Mouse (Mus musculus): Measurements from ENCODE around the gene Olfr576. TPM values are rescaled to one million over a fixed set of nuclear protein-coding genes. Genes with fewer than 3 reads are reported as not detected.

Gene Olfr576
- not detected in 2 replicates for polyA plus RNA-seq (2015; fragmentation: Nextera tagmentation; extraction: Ambion mirVana)

DNA sequence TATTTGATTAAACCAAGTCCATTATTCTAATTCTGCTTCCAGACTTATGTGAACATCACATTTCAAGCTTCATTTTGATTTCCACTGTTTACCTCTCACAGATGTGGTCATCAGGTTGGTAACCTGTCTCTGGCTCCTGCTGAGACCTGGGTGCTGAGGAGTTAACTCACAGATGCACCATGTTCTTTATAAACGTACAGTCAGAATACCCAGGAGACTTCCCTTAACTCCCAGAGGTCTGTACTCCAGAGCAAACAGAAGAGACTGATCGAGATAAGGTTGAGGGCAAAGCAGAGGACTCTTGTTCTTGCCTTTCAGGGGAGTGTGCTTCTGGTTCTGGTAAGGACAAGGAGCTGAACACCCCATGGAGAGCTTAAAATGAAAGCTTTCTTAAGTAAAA lies at the start of gene Olfr576:
Gene Olfr576 (plus strand): TSS at position 301 of the 400 bp plus-strand sequence.

DNA sequence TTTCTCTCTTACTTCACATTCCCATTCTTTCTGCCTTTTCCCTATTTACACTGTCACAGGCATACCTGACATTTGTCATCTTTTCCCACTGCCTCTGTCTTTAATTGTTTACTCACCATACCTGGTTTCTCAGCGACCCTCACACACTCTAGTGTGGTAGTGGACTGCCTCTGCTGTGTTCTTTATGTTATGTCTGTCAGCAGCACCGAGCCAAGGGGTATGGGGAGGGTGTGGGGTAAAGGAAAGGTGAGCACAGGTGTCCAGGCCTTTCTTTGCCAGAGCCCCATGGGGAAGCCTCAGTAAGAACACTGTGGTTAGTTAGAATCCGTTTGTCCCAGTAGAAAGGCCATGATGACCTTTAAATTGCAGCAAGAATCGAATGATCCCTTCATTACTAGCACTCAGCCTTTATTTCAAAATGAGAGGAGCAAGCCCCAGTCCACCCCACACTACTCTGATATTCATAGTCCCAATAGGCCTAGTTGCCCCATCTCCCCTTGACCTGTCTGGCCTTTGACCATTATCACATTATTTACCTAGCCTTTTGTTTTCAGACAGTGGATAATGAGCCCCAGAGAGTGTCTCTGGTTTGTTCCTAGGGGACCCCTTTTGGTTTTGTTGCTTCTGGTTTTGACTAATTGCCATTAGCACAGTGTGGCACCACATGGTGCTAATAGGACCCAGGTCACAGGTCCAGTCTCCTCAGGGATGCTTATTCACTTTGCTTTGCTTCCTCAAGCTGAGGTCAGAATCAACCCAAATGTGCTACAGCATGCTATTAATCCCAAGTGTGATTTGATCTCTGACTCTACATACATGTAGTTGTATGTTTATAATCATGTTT lies 45.2 kb upstream of the Olfr576 start, which contains the start of gene Olfr571:
Gene Olfr571 (minus strand): TSS at position 505 of the 844 bp plus-strand sequence.

DNA sequence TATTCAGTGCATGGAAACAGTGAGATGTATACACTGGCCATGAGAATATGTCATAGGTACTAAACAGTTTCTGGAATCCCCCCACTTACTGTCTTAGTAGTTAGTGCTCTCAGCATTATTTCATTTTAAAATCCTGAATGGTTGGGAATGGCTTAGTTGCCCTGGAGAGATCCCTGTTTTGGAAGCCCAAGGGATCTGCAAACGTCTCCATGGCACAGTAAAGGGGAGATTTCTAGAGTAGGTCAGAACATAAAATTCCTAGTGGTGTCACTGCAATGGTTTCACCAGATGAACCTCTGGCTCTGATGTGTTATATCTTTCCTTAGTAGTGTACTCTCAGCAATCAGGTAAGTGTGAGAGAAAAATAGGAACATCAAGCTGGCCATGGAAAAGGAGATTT lies 38.4 kb upstream of the Olfr576 start, which contains the start of gene Olfr572:
Gene Olfr572 (plus strand): TSS at position 301 of the 400 bp plus-strand sequence.

DNA sequence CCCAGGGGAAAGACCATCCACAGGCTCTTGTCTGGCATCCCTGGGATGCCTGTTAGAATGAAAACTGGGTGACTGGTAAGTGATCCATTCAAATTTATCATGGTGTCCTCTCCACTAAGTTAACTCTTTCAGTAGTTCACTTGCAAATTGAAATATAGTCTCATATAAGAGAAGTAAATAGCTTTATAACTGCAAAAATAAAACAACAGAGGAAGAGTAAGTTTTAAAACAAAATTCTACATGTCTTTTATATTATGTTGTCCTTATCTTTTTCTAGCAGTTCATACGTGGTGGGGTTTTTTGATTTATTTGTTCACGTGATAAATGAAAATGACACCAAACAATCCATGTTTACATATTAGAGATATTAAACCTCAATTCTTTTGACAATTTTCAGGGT lies 20.0 kb upstream of the Olfr576 start, which contains the start of gene Olfr573-ps1:
Gene Olfr573-ps1 (minus strand): TSS at position 101 of the 400 bp plus-strand sequence.

DNA sequence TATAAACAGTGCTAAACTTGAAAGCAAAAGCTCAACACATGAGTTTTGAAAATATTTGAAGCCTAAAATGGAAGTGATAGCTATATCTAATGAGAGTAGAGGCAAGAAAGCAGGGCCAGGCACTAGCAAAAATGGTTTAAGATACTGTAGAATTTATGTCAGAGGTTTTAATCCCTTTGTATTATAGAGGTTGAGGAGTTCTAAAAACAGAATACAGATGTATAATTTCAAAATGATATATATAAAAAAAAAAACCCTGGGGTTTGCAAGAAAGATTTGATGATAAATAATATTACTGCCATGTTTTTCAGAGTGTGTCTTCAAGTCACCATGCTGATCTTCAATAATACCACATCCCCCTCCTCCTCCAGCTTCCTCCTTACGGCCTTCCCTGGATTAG lies 14.3 kb upstream of the Olfr576 start, which contains the start of gene Olfr574:
Gene Olfr574 (plus strand): TSS at position 301 of the 400 bp plus-strand sequence.

DNA sequence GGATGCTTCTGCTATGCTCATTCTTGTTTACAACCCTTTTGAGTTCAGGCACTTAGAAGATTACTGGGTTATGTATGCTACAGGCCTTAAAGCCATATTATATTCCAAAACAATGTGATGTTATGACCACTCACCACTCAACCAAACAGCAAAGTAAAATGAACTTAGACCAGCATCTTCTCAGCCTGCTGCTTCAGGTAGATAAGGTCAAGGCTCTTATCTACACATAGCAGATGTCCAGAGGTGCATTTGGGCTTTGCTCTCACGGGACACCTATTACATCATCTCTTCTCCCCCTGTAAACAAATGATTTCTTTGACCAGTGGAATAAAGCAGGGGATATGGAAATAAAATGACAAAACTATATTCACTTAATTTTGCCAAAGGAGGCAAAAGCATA lies 3.9 kb upstream of the Olfr576 start, which contains the start of gene Olfr575:
Gene Olfr575 (minus strand): TSS at position 183 of the 400 bp plus-strand sequence.

DNA sequence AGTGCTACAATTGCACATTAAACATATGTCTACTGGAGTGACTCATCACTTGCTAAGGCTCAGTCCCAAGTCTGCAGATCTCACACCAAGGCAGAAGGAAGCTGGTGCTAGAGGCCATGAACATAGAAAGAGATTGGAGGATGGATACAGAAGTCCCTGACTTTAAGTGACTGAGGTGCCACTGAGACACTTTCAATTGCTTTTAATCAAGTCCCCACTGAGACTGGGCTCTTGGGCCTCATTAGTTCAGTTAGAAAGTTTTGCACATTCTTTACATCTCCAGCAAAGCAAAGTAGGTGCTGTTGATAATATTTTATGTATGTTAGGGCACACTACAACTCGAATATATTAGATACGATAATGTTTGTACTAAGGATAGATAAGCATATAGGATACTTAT lies 13.4 kb downstream of the Olfr576 start, which contains the start of gene Olfr577:
Gene Olfr577 (minus strand): TSS at position 101 of the 400 bp plus-strand sequence.

DNA sequence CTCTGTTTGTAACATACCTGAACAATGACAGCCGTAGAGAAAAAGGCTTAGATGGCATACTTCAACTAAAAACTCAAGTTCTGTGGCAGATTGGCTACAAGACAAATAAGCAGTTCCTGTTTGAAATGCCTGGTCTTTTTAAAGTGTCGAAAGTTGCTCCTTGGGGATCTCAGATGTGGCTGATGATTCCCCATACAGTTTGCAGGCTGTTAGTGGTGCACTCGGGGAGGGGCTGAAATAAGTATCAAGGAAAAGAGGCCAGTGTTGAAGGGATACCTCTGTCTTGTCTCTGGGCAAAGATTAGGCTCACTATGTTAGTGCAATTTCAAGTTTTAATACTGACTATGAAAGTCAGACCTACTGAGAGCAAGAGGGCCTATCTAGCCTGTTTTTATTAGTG lies 26.8 kb downstream of the Olfr576 start, which contains the start of gene Olfr578:
Gene Olfr578 (minus strand): TSS at position 101 of the 400 bp plus-strand sequence.

Other genes with a start within 250 kb of the Olfr576 start
- not detected in 2 replicates for gene Olfr33, start 243.6 kb upstream of the Olfr576 start, polyA plus RNA-seq (2015; fragmentation: Nextera tagmentation; extraction: Ambion mirVana)
- not detected in 2 replicates for gene Olfr559, start 235.2 kb upstream of the Olfr576 start, polyA plus RNA-seq (2015; fragmentation: Nextera tagmentation; extraction: Ambion mirVana)
- gene Olfr560, start 203.3 kb upstream of the Olfr576 start, polyA plus RNA-seq (2015; fragmentation: Nextera tagmentation; extraction: Ambion mirVana) = not detected in 2 replicates
- not detected in 2 replicates for gene Olfr78, start 203.2 kb upstream of the Olfr576 start, polyA plus RNA-seq (2015; fragmentation: Nextera tagmentation; extraction: Ambion mirVana)
- not detected in 2 replicates for gene Olfr561, start 191.4 kb upstream of the Olfr576 start, polyA plus RNA-seq (2015; fragmentation: Nextera tagmentation; extraction: Ambion mirVana)
- gene Olfr564, start 159.2 kb upstream of the Olfr576 start, polyA plus RNA-seq (2015; fragmentation: Nextera tagmentation; extraction: Ambion mirVana) = not detected in 2 replicates
- gene Olfr566, start 103.9 kb upstream of the Olfr576 start, polyA plus RNA-seq (2015; fragmentation: Nextera tagmentation; extraction: Ambion mirVana) = not detected in 2 replicates
- gene Olfr568, start 85.5 kb upstream of the Olfr576 start, polyA plus RNA-seq (2015; fragmentation: Nextera tagmentation; extraction: Ambion mirVana) = not detected in 2 replicates
- gene Olfr569, start 71.8 kb upstream of the Olfr576 start, polyA plus RNA-seq (2015; fragmentation: Nextera tagmentation; extraction: Ambion mirVana) = not detected in 2 replicates
- gene Olfr570, start 68.1 kb upstream of the Olfr576 start, polyA plus RNA-seq (2015; fragmentation: Nextera tagmentation; extraction: Ambion mirVana) = not detected in 2 replicates
- not detected in 2 replicates for gene Olfr571, start 45.1 kb upstream of the Olfr576 start, polyA plus RNA-seq (2015; fragmentation: Nextera tagmentation; extraction: Ambion mirVana)
- not detected in 2 replicates for gene Olfr572, start 38.3 kb upstream of the Olfr576 start, polyA plus RNA-seq (2015; fragmentation: Nextera tagmentation; extraction: Ambion mirVana)
- not detected in 2 replicates for gene Olfr573-ps1, start 20.1 kb upstream of the Olfr576 start, polyA plus RNA-seq (2015; fragmentation: Nextera tagmentation; extraction: Ambion mirVana)
- gene Olfr574, start 14.2 kb upstream of the Olfr576 start, polyA plus RNA-seq (2015; fragmentation: Nextera tagmentation; extraction: Ambion mirVana) = not detected in 2 replicates
- gene Olfr575, start 3.9 kb upstream of the Olfr576 start, polyA plus RNA-seq (2015; fragmentation: Nextera tagmentation; extraction: Ambion mirVana) = not detected in 2 replicates
- gene Olfr577, start 13.3 kb downstream of the Olfr576 start, polyA plus RNA-seq (2015; fragmentation: Nextera tagmentation; extraction: Ambion mirVana) = not detected in 2 replicates
- not detected in 2 replicates for gene Olfr578, start 26.7 kb downstream of the Olfr576 start, polyA plus RNA-seq (2015; fragmentation: Nextera tagmentation; extraction: Ambion mirVana)
- not detected in 2 replicates for gene Olfr582, start 75.4 kb downstream of the Olfr576 start, polyA plus RNA-seq (2015; fragmentation: Nextera tagmentation; extraction: Ambion mirVana)
- gene Olfr583, start 88.6 kb downstream of the Olfr576 start, polyA plus RNA-seq (2015; fragmentation: Nextera tagmentation; extraction: Ambion mirVana) = not detected in 2 replicates
- not detected in 2 replicates for gene Olfr584, start 119.2 kb downstream of the Olfr576 start, polyA plus RNA-seq (2015; fragmentation: Nextera tagmentation; extraction: Ambion mirVana)
- not detected in 2 replicates for gene Olfr585, start 135.1 kb downstream of the Olfr576 start, polyA plus RNA-seq (2015; fragmentation: Nextera tagmentation; extraction: Ambion mirVana)
- gene Olfr586, start 163.0 kb downstream of the Olfr576 start, polyA plus RNA-seq (2015; fragmentation: Nextera tagmentation; extraction: Ambion mirVana) = not detected in 2 replicates
- not detected in 2 replicates for gene Olfr588-ps1, start 178.2 kb downstream of the Olfr576 start, polyA plus RNA-seq (2015; fragmentation: Nextera tagmentation; extraction: Ambion mirVana)
- gene Olfr589, start 193.7 kb downstream of the Olfr576 start, polyA plus RNA-seq (2015; fragmentation: Nextera tagmentation; extraction: Ambion mirVana) = not detected in 2 replicates
- gene Olfr591, start 215.7 kb downstream of the Olfr576 start, polyA plus RNA-seq (2015; fragmentation: Nextera tagmentation; extraction: Ambion mirVana) = not detected in 2 replicates
- not detected in 2 replicates for gene Olfr592, start 222.1 kb downstream of the Olfr576 start, polyA plus RNA-seq (2015; fragmentation: Nextera tagmentation; extraction: Ambion mirVana)
- gene Olfr593, start 249.2 kb downstream of the Olfr576 start, polyA plus RNA-seq (2015; fragmentation: Nextera tagmentation; extraction: Ambion mirVana) = not detected in 2 replicates